Mouse (Mus musculus) limb, embryonic 11.5 days (tissue): ENCODE measurements around the gene Foxn3. TPM values are rescaled to one million over a fixed set of nuclear protein-coding genes. Genes with fewer than 3 reads are reported as not detected.
"Not testable (repeated sequence)": the region's sequence is repeated elsewhere in the genome, so short reads cannot be mapped to it uniquely, and the experiment has no call there.

Experiments used
- ATAC-seq: fragments of 200-750 bp; cut with Nextera tagmentation; 2 replicates; pipeline ENCODE4 v1.8.0; 2017; ENCODE audit warnings: low read depth; ENCODE audit not compliant: insufficient number of reproducible peaks, low FRiP score, low TSS enrichment
- DNase-seq: peaks from one replicate; pipeline ENCODE4 v3.0.0-alpha.2; 2015; ENCODE audit warnings: low spot score
- H3K27ac ChIP-seq: fragments of 300-500 bp; sonication (generic); replicated peaks from 2 replicates; pipeline ENCODE4 v1.5.1; 2014; ENCODE audit warnings: low read depth, mild to moderate bottlenecking, low read length
- H3K27me3 ChIP-seq: fragments of 300-500 bp; sonication (generic); 2 replicates; pipeline ENCODE4 v1.6.1; 2014; ENCODE audit warnings: mild to moderate bottlenecking, low read length, mixed read lengths; ENCODE audit not compliant: control insufficient read depth, insufficient read depth
- H3K36me3 ChIP-seq: fragments of 300-500 bp; sonication (generic); 2 replicates; pipeline ENCODE4 v1.6.1; 2014; ENCODE audit warnings: mild to moderate bottlenecking, low read length, moderate library complexity, mixed read lengths; ENCODE audit not compliant: control insufficient read depth, insufficient read depth
- H3K4me1 ChIP-seq: fragments of 300-500 bp; sonication (generic); 2 replicates; pipeline ENCODE4 v1.6.1; 2014; ENCODE audit warnings: low read length, mixed read lengths; ENCODE audit not compliant: control insufficient read depth, insufficient read depth
- H3K4me2 ChIP-seq: fragments of 300-500 bp; sonication (generic); 2 replicates; pipeline ENCODE4 v1.6.1; 2014; ENCODE audit warnings: low read depth, mild to moderate bottlenecking, moderate library complexity; ENCODE audit not compliant: severe bottlenecking
- H3K4me3 ChIP-seq: fragments of 300-500 bp; sonication (generic); 2 replicates; pipeline ENCODE4 v1.5.1; 2014; ENCODE audit warnings: low read depth, low read length
- H3K9ac ChIP-seq: fragments of 300-500 bp; sonication (generic); 2 replicates; pipeline ENCODE4 v1.6.1; 2014; ENCODE audit warnings: mild to moderate bottlenecking, low read length
- H3K9me3 ChIP-seq: fragments of 300-500 bp; sonication (generic); 2 replicates; pipeline ENCODE4 v1.6.1; 2016; ENCODE audit warnings: low read length; ENCODE audit not compliant: control insufficient read depth
- WGBS: fragments of 180-500 bp; shearing (Covaris S2); extraction: QIAGEN DNeasy Blood & Tissue Kit; methylation state at CpG from one replicate; pipeline ENCODE4 v1.1.7; 2014; 5-methylcytosine and 5-hydroxymethylcytosine counted together
- polyA plus RNA-seq: library from polyadenylated mRNA; unstranded; fragments of >200 nt; fragmentation: Nextera tagmentation; extraction: Ambion mirVana; gene quantifications from 2 replicates; pipeline ENCODE4 v1.2.1, GENCODE M21; 2014

Gene Foxn3
- polyA plus RNA-seq, 1 experiment from 2014 or later, result 95.6 TPM

GRCm38 (mm10) chr12:99207014-99207612 lies 356.3 kb downstream of the Foxn3 start:
- Histone ChIP-seq H3K9me3 (no peaks in the 10 kb centered on the region), H3K27ac (no peak overlapping the region), H3K36me3 (no peaks in the 10 kb centered on the region), H3K27me3 (no peaks in the 10 kb centered on the region), H3K4me2 (no peak overlapping the region), H3K4me1 (no peaks in the 10 kb centered on the region), H3K4me3 (no peak overlapping the region), H3K9ac (no peak overlapping the region)
- no peak for DNase-seq
- ATAC-seq, result no peak
- 89% methylated on average over 15 of the region's 15 CpGs for WGBS

- no peak overlapping the region for H3K4me3 ChIP-seq
- WGBS, result 89% methylated on average over 8 of the region's 8 CpGs
- no peak overlapping the region for H3K27ac ChIP-seq
- H3K27me3 ChIP-seq, result no peaks in the 10 kb centered on the region
- DNase-seq (no peak), ATAC-seq (no peak)
- no peaks in the 10 kb centered on the region for H3K36me3 ChIP-seq
- no peaks in the 10 kb centered on the region for H3K4me1 ChIP-seq
- no peaks in the 10 kb centered on the region for H3K9me3 ChIP-seq
- H3K9ac ChIP-seq, result no peak overlapping the region
- H3K4me2 ChIP-seq, result no peak overlapping the region
Measured at GRCm38 (mm10) chr12:99205734-99206133, 357.6 kb downstream of the Foxn3 start.

DNA sequence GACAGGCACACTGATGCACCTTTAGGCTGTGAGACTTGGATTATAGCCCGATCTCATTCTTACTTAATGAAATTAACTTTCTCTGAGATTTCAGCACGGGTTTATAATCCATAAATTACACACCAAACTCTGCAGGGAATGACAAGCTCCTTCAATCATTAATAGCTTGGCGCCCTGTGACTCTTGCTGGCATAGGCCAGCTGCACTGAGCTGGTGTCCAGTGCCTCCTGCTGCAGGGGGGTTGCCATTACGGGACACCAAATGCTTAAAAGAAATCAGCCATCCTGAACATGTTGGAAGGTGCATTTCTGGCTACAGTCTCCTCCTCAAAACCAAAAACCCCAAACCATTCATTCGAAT lies 364.3 kb downstream of the Foxn3 start:
- ATAC-seq (no peak), DNase-seq (no peak)
- Histone ChIP-seq H3K4me3 (no peak overlapping the region), H3K36me3 (no peaks in the 10 kb centered on the region), H3K27ac (no peak overlapping the region), H3K27me3 (no peaks in the 10 kb centered on the region), H3K4me1 (no peaks in the 10 kb centered on the region), H3K9me3 (no peaks in the 10 kb centered on the region), H3K9ac (no peak overlapping the region), H3K4me2 (no peak overlapping the region)
- WGBS, result 84% methylated on average over 5 of the region's 5 CpGs

DNA sequence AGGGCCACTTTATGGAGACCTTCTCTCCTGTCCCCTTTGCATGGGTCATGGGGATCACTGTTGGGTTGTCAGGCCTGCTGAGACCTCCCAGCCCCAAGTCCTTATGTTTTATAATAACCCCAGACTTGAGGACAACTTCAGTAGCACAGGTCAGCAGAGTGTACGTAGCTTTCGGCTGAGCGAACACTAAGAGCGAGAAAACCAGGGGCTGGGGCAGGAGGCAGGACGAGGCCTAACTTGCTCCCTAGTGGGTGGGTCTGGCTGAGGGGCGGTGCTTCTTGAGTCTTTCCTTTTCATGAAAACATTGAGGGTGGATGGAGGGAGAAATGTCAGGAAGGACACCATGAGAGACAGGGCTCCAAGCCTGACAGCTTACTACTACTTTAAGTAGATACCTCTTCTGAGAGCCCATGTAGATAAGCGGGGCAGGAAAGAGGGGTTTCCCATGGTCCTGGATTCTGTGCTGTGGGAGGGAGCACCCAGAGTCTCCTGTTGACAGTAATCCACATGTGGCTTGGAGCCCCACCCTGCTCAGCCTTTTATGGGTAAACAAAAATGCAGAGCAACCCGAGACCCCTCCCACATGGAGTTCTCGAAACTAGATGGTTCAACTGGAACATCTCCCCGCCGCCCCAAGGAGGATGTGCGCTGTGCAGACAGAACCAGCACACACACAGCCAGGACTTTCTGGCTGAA lies 364.8 kb downstream of the Foxn3 start:
- Histone ChIP-seq H3K4me1 (no peaks in the 10 kb centered on the region), H3K27me3 (no peaks in the 10 kb centered on the region), H3K9me3 (no peaks in the 10 kb centered on the region), H3K36me3 (no peaks in the 10 kb centered on the region), H3K27ac (no peak overlapping the region), H3K4me3 (no peak overlapping the region), H3K4me2 (no peak overlapping the region), H3K9ac (no peak overlapping the region)
- 88% methylated on average over 12 of the region's 12 CpGs for WGBS
- ATAC-seq (no peak), DNase-seq (no peak)

DNA sequence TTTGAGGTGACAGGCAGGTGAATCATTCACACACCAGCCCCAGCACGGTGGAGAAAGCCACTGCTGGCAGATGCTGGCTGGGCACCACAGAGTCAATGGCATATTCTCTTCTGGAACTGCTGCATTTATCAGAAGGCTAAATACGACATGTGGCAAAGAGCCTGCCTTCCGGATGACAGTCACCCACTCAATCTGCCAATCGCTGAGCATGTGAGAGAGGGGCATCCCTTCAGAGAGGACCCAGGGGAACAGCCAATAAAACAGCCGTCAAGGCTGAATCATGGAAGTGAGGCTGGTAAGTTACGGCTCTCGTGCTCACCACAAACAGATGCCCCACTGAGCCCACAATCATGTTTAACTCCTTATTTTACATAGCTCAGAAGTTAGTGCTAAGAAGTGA lies 366.4 kb downstream of the Foxn3 start:
- Histone ChIP-seq H3K9ac (no peak overlapping the region), H3K4me3 (no peak overlapping the region), H3K27ac (no peak overlapping the region), H3K27me3 (no peaks in the 10 kb centered on the region), H3K9me3 (no peaks in the 10 kb centered on the region), H3K4me2 (no peak overlapping the region), H3K4me1 (no peaks in the 10 kb centered on the region), H3K36me3 (no peaks in the 10 kb centered on the region)
- WGBS, result 73% methylated on average over 7 of the region's 7 CpGs
- no peak for DNase-seq
- no peak for ATAC-seq

DNA sequence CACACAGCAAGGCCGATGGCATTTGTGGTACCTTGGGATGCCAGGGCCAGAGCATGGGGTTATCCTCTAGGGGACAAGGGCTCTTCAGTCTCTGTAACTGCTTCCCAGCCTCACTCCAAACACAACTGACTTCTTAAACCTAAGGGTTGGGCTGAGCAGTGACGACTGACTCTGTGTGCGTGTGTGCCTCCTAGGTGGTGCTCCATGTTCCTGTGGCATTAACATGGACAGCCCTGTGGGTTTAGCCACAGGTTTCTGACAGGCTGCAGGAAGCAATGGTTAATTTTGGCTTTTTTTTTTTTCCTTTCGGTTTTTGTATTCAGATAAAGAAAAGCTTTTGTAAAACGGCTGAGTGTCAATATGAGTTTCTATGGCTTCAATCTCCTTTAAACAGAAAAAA lies 367.7 kb downstream of the Foxn3 start:
- H3K4me1 ChIP-seq, result no peaks in the 10 kb centered on the region
- 94% methylated on average over 5 of the region's 5 CpGs for whole genome bisulfite sequencing
- no peak for ATAC-seq
- no peaks in the 10 kb centered on the region for H3K36me3 ChIP-seq
- H3K27ac ChIP-seq, result no peak overlapping the region
- no peak overlapping the region for H3K4me2 ChIP-seq
- H3K9ac ChIP-seq, result no peak overlapping the region
- H3K4me3 ChIP-seq, result no peak overlapping the region
- no peak for DNase-seq
- H3K9me3 ChIP-seq, result no peaks in the 10 kb centered on the region
- H3K27me3 ChIP-seq, result no peaks in the 10 kb centered on the region

- H3K27ac ChIP-seq, H3K4me3 ChIP-seq, H3K36me3 ChIP-seq, DNase-seq, H3K27me3 ChIP-seq, H3K4me1 ChIP-seq, ATAC-seq, H3K9ac ChIP-seq, H3K9me3 ChIP-seq, H3K4me2 ChIP-seq: not testable (repeated sequence)
- 96% methylated on average over 17 of the region's 17 CpGs for WGBS
Measured at GRCm38 (mm10) chr12:99194120-99194519, 369.3 kb downstream of the Foxn3 start.

GRCm38 (mm10) chr12:99187671-99188070 lies 375.7 kb downstream of the Foxn3 start:
- H3K36me3 ChIP-seq, result no peaks in the 10 kb centered on the region
- H3K4me2 ChIP-seq, result no peak overlapping the region
- 94% methylated on average over 4 of the region's 4 CpGs for WGBS
- H3K27ac ChIP-seq, result no peak overlapping the region
- DNase-seq, result no peak
- no peaks in the 10 kb centered on the region for H3K9me3 ChIP-seq
- H3K4me1 ChIP-seq, result no peaks in the 10 kb centered on the region
- no peaks in the 10 kb centered on the region for H3K27me3 ChIP-seq
- H3K4me3 ChIP-seq, result no peak overlapping the region
- ATAC-seq, result no peak
- H3K9ac ChIP-seq, result no peak overlapping the region

DNA sequence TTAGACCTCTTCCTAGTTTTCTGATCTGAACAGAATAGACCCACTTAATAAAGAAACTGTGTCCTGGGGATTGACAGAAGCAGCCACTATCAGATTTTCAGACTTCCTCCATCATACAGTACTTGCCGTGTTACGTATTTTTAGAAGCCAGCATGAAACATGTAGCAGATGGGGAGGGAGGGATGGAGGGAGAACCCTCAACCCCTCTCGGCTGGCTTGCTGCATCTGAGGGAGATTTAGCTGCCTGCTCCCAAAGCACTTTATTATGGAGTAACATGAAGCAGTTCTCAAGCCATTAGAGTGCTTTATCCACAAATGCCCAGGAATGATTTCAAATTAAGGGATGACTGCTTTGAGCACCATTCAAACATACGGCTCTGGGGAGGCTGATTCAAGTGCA lies 377.1 kb downstream of the Foxn3 start:
- Histone ChIP-seq H3K4me3 (no peak overlapping the region), H3K4me1 (no peaks in the 10 kb centered on the region), H3K9me3 (no peaks in the 10 kb centered on the region), H3K9ac (no peak overlapping the region), H3K27me3 (no peaks in the 10 kb centered on the region), H3K36me3 (no peaks in the 10 kb centered on the region), H3K27ac (no peak overlapping the region), H3K4me2 (no peak overlapping the region)
- 72% methylated on average over 4 of the region's 4 CpGs for WGBS
- ATAC-seq (no peak), DNase-seq (no peak)
